Mouse (Mus musculus) forebrain, postnatal 0 days (tissue): ENCODE measurements at regions not wholly inside any gene's neighbourhood (a gene's known extent, or its start where the extent isn't known, plus 50 kb on each side); places are given as distances from the start of the nearest gene placed in this dataset.

ENCODE experiments used
- ATAC-seq: fragments of 200-750 bp; cut with Nextera tagmentation; 2 replicates; pipeline ENCODE4 v1.8.0; 2017; ENCODE audit warnings: mild to moderate bottlenecking, moderate library complexity
- DNase-seq: peaks from one replicate; pipeline ENCODE4 v3.0.0-alpha.2; 2015
- H3K27ac ChIP-seq: fragments of 300-500 bp; sonication (generic); 2 replicates; pipeline ENCODE4 v1.5.1; 2014; ENCODE audit warnings: low read depth, mild to moderate bottlenecking, antibody characterized with exemption, low read length, moderate library complexity, mixed read lengths
- H3K27me3 ChIP-seq: fragments of 300-500 bp; sonication (generic); 2 replicates; pipeline ENCODE4 v1.6.1; 2014; ENCODE audit warnings: mild to moderate bottlenecking, low read length, mixed read lengths; ENCODE audit not compliant: insufficient read depth
- H3K36me3 ChIP-seq: fragments of 300-500 bp; sonication (generic); 2 replicates; pipeline ENCODE4 v1.6.1; 2014; ENCODE audit warnings: mild to moderate bottlenecking, moderate library complexity; ENCODE audit not compliant: insufficient read depth
- H3K4me1 ChIP-seq: fragments of 300-500 bp; sonication (generic); 2 replicates; pipeline ENCODE4 v1.6.1; 2014; ENCODE audit warnings: antibody characterized with exemption; ENCODE audit not compliant: insufficient read depth
- H3K4me2 ChIP-seq: fragments of 300-500 bp; sonication (generic); 2 replicates; pipeline ENCODE4 v1.6.1; 2014; ENCODE audit warnings: low read depth, mild to moderate bottlenecking, moderate library complexity
- H3K4me3 ChIP-seq: fragments of 300-500 bp; sonication (generic); 2 replicates; pipeline ENCODE4 v1.5.1; 2014; ENCODE audit warnings: low read depth, low read length, mixed read lengths
- H3K9ac ChIP-seq: fragments of 300-500 bp; sonication (generic); 2 replicates; pipeline ENCODE4 v1.6.1; 2014; ENCODE audit warnings: mild to moderate bottlenecking
- H3K9me3 ChIP-seq: fragments of 300-500 bp; sonication (generic); 2 replicates; pipeline ENCODE4 v1.6.1; 2016; ENCODE audit warnings: low read length
- CTCF ChIP-seq: sonication (generic); IDR thresholded peaks from 2 replicates; pipeline ENCODE4 v1.5.1; 2016; ENCODE audit warnings: antibody characterized with exemption, control low read depth, low read depth
- WGBS: fragments of 180-500 bp; shearing (Covaris S2); extraction: QIAGEN DNeasy Blood & Tissue Kit; methylation state at CpG from one replicate; pipeline ENCODE4 v1.1.7; 2014; 5-methylcytosine and 5-hydroxymethylcytosine counted together

DNA sequence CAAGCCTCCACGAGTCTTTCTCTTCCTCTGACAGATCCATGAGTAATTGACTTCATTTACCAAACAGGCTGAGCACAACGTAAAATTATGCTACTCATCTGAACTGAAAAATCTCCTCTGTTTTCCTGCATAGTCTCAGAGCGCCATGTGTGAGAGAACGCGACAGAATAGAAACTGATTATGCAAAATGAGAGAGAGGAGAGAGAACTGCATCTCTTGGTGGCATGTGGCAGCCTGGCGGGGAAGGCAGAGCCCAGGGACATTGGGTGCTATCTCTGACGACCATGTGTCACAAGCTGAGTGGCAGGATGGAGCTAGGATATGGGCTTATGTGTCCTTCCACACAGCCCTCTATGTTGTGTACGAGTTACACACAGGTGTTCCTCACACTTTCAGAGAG lies 131.6 kb upstream of the Atxn1 start:
- Histone ChIP-seq H3K36me3 (no peaks in the 10 kb centered on the region), H3K9ac (no peak overlapping the region), H3K4me1 (peaks cover 12% of the 10 kb centered on the region; the same call in 1 of the 2 replicates), H3K27me3 (no peaks in the 10 kb centered on the region), H3K4me2 (no peak overlapping the region), H3K27ac (peak overlapping the region; percentile 54; the same call in 1 of the 2 replicates), H3K4me3 (no peak overlapping the region), H3K9me3 (no peaks in the 10 kb centered on the region)
- DNase-seq (peak; percentile 55), ATAC-seq (peak; percentile 68)
- 32% methylated on average over 8 of the region's 8 CpGs for WGBS
- TF ChIP-seq CTCF, result no peak

DNA sequence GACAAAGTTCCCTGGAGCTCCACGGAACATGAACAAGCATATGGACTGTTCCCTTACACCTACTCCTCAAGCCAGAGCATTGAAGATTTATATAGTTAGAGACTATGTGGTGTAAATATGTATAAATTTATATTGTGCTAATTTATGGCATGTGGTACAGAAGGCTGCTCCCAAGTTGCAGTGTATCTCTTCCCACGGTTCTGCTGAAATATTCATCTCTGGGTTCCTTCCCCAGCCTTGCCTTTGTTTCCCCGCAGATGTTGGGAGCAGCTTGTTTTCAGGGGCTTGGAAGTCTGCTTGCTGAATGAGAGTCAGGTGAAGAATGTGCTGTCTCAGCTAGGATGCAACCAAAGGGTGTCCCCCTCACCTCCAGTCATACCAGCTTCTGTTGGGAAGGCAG lies 128.0 kb upstream of the Atxn1 start:
- ATAC-seq, result no peak
- Histone ChIP-seq H3K4me2 (no peak overlapping the region), H3K36me3 (no peaks in the 10 kb centered on the region), H3K27me3 (no peaks in the 10 kb centered on the region), H3K4me1 (peaks cover 12% of the 10 kb centered on the region; the same call in 1 of the 2 replicates), H3K27ac (no peak overlapping the region), H3K9me3 (no peaks in the 10 kb centered on the region), H3K9ac (no peak overlapping the region), H3K4me3 (no peak overlapping the region)
- 74% methylated on average over 3 of the region's 3 CpGs for WGBS
- no peak for TF ChIP-seq CTCF
- no peak for DNase-seq

DNA sequence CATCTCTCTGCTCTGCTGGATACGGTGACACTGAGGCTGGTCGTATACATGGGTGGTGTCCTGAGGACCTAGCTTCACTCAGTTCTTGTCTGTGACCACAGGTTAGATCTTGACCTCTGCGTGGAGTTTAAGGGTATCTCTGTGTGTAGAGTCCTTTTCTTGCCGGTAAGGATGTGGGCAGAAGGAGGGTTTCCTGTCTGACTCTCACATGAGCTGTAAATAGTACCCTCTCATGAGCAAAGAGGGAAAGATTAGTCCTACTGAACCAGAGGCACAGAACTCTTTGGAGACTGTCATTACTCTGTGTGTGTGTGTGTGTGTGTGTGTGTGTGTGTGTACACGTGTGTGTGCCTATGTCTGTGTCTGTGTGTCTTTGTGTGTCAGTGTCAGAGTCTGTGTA lies 126.3 kb upstream of the Atxn1 start:
- DNase-seq, result no peak
- H3K4me3 ChIP-seq, result no peak overlapping the region
- H3K4me1 ChIP-seq, result peaks cover 4% of the 10 kb centered on the region; the same call in 1 of the 2 replicates
- WGBS, result 90% methylated on average over 5 of the region's 5 CpGs
- no peak overlapping the region for H3K9ac ChIP-seq
- no peaks in the 10 kb centered on the region for H3K9me3 ChIP-seq
- H3K27me3 ChIP-seq, result no peaks in the 10 kb centered on the region
- H3K36me3 ChIP-seq, result no peaks in the 10 kb centered on the region
- ATAC-seq, result no peak
- no peak overlapping the region for H3K27ac ChIP-seq
- no peak for TF ChIP-seq CTCF
- no peak overlapping the region for H3K4me2 ChIP-seq

DNA sequence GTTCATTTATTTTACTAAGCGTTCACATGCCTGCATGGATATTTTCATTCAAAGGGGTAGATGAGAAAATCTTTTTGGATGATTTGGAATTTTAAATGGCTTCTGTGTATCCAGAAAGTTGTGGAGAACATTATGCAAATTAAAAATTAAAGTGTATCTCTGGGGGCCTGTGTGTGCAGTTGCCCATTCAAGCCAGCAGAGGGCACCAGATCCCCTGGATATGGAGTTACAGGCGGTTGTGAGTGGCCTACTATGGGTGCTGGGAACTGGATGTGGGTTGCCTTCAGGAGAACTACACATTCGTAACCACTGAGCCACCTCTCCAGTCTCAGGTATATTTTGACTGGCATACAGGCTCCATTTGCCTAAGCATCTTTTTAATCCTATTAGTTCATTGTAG lies 123.4 kb upstream of the Atxn1 start:
- Histone ChIP-seq H3K27me3 (no peaks in the 10 kb centered on the region), H3K9ac (no peak overlapping the region), H3K4me1 (peaks cover 4% of the 10 kb centered on the region; the same call in 1 of the 2 replicates), H3K4me2 (no peak overlapping the region), H3K27ac (no peak overlapping the region), H3K36me3 (no peaks in the 10 kb centered on the region), H3K4me3 (no peak overlapping the region), H3K9me3 (no peaks in the 10 kb centered on the region)
- ATAC-seq (no peak), DNase-seq (no peak)
- WGBS, result 93% methylated on average over 3 of the region's 3 CpGs
- TF ChIP-seq CTCF, result peak; percentile 45

DNA sequence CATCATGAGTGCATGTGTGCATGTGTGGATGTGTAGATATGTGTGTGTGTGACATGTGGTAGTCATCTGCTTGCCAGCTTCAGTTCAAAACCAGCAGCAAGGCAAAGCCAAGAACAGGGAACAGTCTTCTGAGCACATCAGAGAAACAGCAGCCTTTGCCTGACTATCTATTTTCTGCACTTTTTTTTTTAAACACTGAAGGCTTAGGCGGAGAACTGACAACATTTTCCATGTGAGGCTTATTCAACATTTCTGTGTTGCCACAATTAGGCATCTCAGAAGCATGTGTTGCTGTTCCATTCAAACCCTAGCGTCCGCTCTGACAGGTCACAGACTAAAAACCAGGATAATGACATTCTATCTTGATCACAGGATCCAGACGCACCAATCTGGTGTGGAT lies 122.9 kb upstream of the Atxn1 start:
- peak; percentile 48 for ATAC-seq
- DNase-seq, result no peak
- Histone ChIP-seq H3K27me3 (no peaks in the 10 kb centered on the region), H3K4me3 (no peak overlapping the region), H3K27ac (no peak overlapping the region), H3K9me3 (no peaks in the 10 kb centered on the region), H3K4me1 (peaks cover 4% of the 10 kb centered on the region; the same call in 1 of the 2 replicates), H3K4me2 (no peak overlapping the region), H3K9ac (no peak overlapping the region), H3K36me3 (no peaks in the 10 kb centered on the region)
- 67% methylated on average over 4 of the region's 4 CpGs for WGBS
- TF ChIP-seq CTCF, result no peak

DNA sequence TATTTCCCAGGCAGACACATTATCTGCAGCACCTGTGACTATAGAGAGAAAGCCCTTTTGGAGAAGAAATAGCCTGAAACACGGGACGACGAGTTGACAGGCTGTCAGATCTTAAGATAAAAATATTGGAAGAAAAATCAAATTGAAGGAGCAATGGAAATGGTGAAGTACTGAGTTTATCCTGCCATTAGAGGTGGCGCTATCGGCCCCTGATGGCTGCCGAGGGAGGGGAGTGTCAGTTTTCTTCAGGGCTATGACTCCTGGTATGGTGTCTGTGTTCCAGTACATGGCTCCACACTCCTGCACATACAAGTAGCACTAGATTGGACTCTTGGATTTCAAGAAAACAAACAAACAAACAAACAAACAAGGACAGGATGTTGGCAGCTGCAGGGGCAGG lies 112.1 kb upstream of the Atxn1 start:
- no peak overlapping the region for H3K9ac ChIP-seq
- no peaks in the 10 kb centered on the region for H3K9me3 ChIP-seq
- 74% methylated on average over 6 of the region's 6 CpGs for WGBS
- no peak overlapping the region for H3K4me2 ChIP-seq
- TF ChIP-seq CTCF, result peak; percentile 46
- H3K27ac ChIP-seq, result no peak overlapping the region
- no peaks in the 10 kb centered on the region for H3K36me3 ChIP-seq
- no peak overlapping the region for H3K4me3 ChIP-seq
- no peak for ATAC-seq
- no peak for DNase-seq
- no peaks in the 10 kb centered on the region for H3K4me1 ChIP-seq
- no peaks in the 10 kb centered on the region for H3K27me3 ChIP-seq

DNA sequence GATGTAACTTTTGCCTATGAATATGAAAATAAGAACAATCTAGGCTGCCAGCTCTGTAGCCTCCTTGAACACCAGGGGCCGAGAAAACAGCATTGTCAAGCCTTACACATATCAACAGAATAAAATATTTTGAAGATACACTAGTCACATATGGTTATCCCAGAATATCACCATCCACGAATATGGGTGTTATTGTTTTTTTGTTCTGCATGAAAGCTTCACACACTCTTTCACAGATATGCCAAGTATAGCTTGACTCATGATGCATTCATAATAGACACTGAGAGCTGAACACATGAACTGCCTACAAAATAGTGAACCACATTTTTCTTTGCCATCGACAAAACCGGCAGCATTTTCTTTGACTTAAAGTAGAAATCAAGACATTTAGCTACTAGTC lies 106.9 kb upstream of the Atxn1 start:
- no peak for TF ChIP-seq CTCF
- Histone ChIP-seq H3K27me3 (no peaks in the 10 kb centered on the region), H3K9ac (no peak overlapping the region), H3K4me3 (no peak overlapping the region), H3K4me2 (no peak overlapping the region), H3K27ac (no peak overlapping the region), H3K4me1 (no peaks in the 10 kb centered on the region), H3K36me3 (no peaks in the 10 kb centered on the region), H3K9me3 (no peaks in the 10 kb centered on the region)
- peak; percentile 13 for DNase-seq
- WGBS, result 70% methylated on average over 4 of the region's 4 CpGs
- peak; percentile 27; the same call in 1 of the 2 replicates for ATAC-seq

DNA sequence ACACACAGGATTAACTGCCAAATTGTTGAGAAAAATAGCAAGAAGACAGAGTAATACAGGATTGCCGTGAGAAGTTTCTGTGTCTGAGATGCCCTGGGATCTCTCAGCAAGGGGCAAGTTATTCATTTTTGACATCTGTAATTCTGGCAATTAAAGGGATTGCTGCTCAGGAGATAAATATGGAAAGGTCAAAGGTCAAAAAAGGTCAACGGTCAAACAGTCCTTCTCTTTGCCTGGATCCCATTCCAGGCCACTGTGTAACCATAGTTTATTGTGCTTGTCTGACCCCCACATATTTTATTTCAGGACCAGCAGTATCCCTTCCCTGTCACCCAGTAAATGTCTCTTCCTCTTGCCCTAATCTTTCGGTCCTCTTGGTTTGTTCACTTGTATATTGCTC lies 104.8 kb upstream of the Atxn1 start:
- WGBS, result 82% methylated on average over 3 of the region's 3 CpGs
- Histone ChIP-seq H3K4me3 (no peak overlapping the region), H3K27ac (no peak overlapping the region), H3K4me2 (no peak overlapping the region), H3K4me1 (no peaks in the 10 kb centered on the region), H3K9me3 (no peaks in the 10 kb centered on the region), H3K9ac (no peak overlapping the region), H3K36me3 (no peaks in the 10 kb centered on the region), H3K27me3 (no peaks in the 10 kb centered on the region)
- no peak for DNase-seq
- TF ChIP-seq CTCF, result no peak
- ATAC-seq, result no peak
